Mouse (Mus musculus) thymus, adult 2 months (tissue): ENCODE measurements around the gene Zfp74. TPM values are rescaled to one million over a fixed set of nuclear protein-coding genes. Genes with fewer than 3 reads are reported as not detected.

Source experiments
- DNase-seq: peaks from one replicate; pipeline ENCODE4 v3.0.0; 2021
- H3K27ac ChIP-seq: fragments of 200-500 bp; 2 replicates; pipeline ENCODE4 v1.5.1; 2012; ENCODE audit warnings: low read length, control low read depth; ENCODE audit not compliant: control insufficient read depth, insufficient read depth
- H3K27me3 ChIP-seq: fragments of 200-500 bp; 2 replicates; pipeline ENCODE4 v1.6.1; 2012; ENCODE audit warnings: mild to moderate bottlenecking, low read length, moderate library complexity, mixed read lengths; ENCODE audit not compliant: control insufficient read depth, insufficient read depth
- H3K36me3 ChIP-seq: fragments of 200-500 bp; 2 replicates; pipeline ENCODE4 v1.6.1; 2012; ENCODE audit warnings: mild to moderate bottlenecking, low read length, moderate library complexity; ENCODE audit not compliant: control insufficient read depth, insufficient read depth
- H3K4me1 ChIP-seq: fragments of 200-500 bp; replicated peaks from 2 replicates; pipeline ENCODE4 v1.6.1; 2012; ENCODE audit warnings: low read length; ENCODE audit not compliant: control insufficient read depth, insufficient read depth
- H3K4me3 ChIP-seq: fragments of 200-500 bp; 2 replicates; pipeline ENCODE4 v1.5.1; 2012; ENCODE audit warnings: mild to moderate bottlenecking, low read length, control low read depth, moderate library complexity; ENCODE audit not compliant: control insufficient read depth, insufficient read depth
- CTCF ChIP-seq: fragments of 200-500 bp; IDR thresholded peaks from 2 replicates; pipeline ENCODE4 v1.5.1; 2012; ENCODE audit warnings: mild to moderate bottlenecking, control low read depth, low read length, moderate library complexity, borderline replicate concordance; ENCODE audit not compliant: control insufficient read depth, poor library complexity, insufficient read depth; ENCODE audit errors: extremely low read depth
- POLR2A ChIP-seq: fragments of 200-500 bp; IDR thresholded peaks from 2 replicates; pipeline ENCODE4 v1.6.1; 2012; ENCODE audit warnings: mild to moderate bottlenecking, low read length, control low read depth, moderate library complexity; ENCODE audit not compliant: control insufficient read depth, poor library complexity, insufficient read depth; ENCODE audit errors: extremely low read depth
- WGBS: fragments of 180-500 bp; shearing (Covaris S2); methylation state at CpG from one replicate; pipeline ENCODE4 v1.1.7; 2018; 5-methylcytosine and 5-hydroxymethylcytosine counted together
- polyA plus RNA-seq: library from polyadenylated mRNA; depleted of rRNA; stranded (reverse); fragments of >200 nt; gene quantifications from 2 replicates; pipeline ENCODE4 v1.2.3, GENCODE M21; 2012; rRNA removed

Gene Zfp74
- polyA plus RNA-seq, 1 experiment = 11.8 TPM

- Histone ChIP-seq H3K36me3 (no peaks in the 10 kb centered on the region), H3K4me3 (no peak overlapping the region), H3K27ac (no peak overlapping the region), H3K27me3 (no peaks in the 10 kb centered on the region), H3K4me1 (no peaks in the 10 kb centered on the region)
- 94% methylated on average over 7 of the region's 7 CpGs for WGBS
- DNase-seq = no peak
- no peak for TF ChIP-seq CTCF
- TF ChIP-seq POLR2A = no peak
Observed at GRCm38 (mm10) chr7:29880916-29881315, 73.0 kb downstream of the Zfp74 start.

Other genes starting within 250 kb of the Zfp74 start
- 0.13 TPM in 1 of 2 replicates, not detected in the other for gene Catsperg2, start 227.1 kb downstream of the Zfp74 start, polyA plus RNA-seq
- gene Zfp84, start 185.5 kb downstream of the Zfp74 start, polyA plus RNA-seq = 8.6 and 9.0 TPM in 2 replicates
- 1.3 and 1.6 TPM in 2 replicates for gene Zfp30, start 170.1 kb downstream of the Zfp74 start, polyA plus RNA-seq
- gene Zfp790, start 138.0 kb downstream of the Zfp74 start, polyA plus RNA-seq = 3.4 and 3.5 TPM in 2 replicates
- 0.89 and 1.0 TPM in 2 replicates for gene Zfp940, start 100.4 kb downstream of the Zfp74 start, polyA plus RNA-seq
- gene Zfp420, start 94.1 kb downstream of the Zfp74 start, polyA plus RNA-seq = 1.3 and 1.5 TPM in 2 replicates
- gene Zfp27, start 47.5 kb downstream of the Zfp74 start, polyA plus RNA-seq = 2.5 and 3.5 TPM in 2 replicates
- 0.36 and 0.63 TPM in 2 replicates for gene Zfp383, start 45.9 kb downstream of the Zfp74 start, polyA plus RNA-seq
- 4.4 and 4.6 TPM in 2 replicates for gene Zfp568, start 29.9 kb upstream of the Zfp74 start, polyA plus RNA-seq
- 2.2 and 3.3 TPM in 2 replicates for gene Zfp14, start 97.3 kb upstream of the Zfp74 start, polyA plus RNA-seq
- 1.5 and 1.7 TPM in 2 replicates for gene Zfp82, start 118.8 kb upstream of the Zfp74 start, polyA plus RNA-seq
- not detected in 2 replicates for gene Gm26920, start 136.3 kb upstream of the Zfp74 start, polyA plus RNA-seq
- 4.4 and 6.8 TPM in 2 replicates for gene Zfp566, start 136.4 kb upstream of the Zfp74 start, polyA plus RNA-seq
- 30.6 and 36.4 TPM in 2 replicates for gene Zfp260, start 140.7 kb upstream of the Zfp74 start, polyA plus RNA-seq
- gene Zfp382, start 167.9 kb upstream of the Zfp74 start, polyA plus RNA-seq = 5.4 and 8.1 TPM in 2 replicates
- 16.8 and 18.6 TPM in 2 replicates for gene Zfp146, start 215.7 kb upstream of the Zfp74 start, polyA plus RNA-seq
- gene Cox7a1, start 230.1 kb upstream of the Zfp74 start, polyA plus RNA-seq = 28.1 and 85.8 TPM in 2 replicates
- 565 and 739 TPM in 2 replicates for gene Capns1, start 244.7 kb upstream of the Zfp74 start, polyA plus RNA-seq